Mouse (Mus musculus): Measurements from ENCODE around the gene Specc1. TPM values are rescaled to one million over a fixed set of nuclear protein-coding genes. Genes with fewer than 3 reads are reported as not detected.

The Specc1 gene
- total and polyA plus RNA-seq, 3 experiments = 7.3 to 18.6 (median 15.5) TPM

DNA sequence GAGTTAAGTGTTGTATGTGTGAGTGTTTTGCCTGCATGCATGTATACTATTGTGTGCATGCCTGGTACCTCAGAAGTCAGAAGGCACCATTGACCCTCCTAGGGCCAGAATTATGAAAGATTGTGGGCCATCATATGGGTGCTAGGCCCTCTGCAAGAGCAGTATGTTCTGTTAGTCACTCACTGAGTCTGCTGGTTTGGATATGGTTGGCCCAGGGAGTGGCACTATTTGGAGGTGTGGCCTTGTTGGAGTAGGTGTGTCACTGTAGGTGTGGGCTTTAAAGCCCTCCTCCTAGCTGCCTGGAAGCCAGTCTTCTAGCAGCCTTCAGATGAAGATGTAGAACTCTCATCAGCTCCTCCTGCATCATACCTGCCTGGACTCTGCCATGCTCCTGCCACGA is 19.2 kb downstream of the Specc1 start:
- DNase-seq (ENCODE audit: extremely low read depth) = no peak
- H3K4me2 ChIP-seq (ENCODE audit: insufficient read depth, low read depth, poor library complexity, severe bottlenecking) = no peak overlapping the region

DNA sequence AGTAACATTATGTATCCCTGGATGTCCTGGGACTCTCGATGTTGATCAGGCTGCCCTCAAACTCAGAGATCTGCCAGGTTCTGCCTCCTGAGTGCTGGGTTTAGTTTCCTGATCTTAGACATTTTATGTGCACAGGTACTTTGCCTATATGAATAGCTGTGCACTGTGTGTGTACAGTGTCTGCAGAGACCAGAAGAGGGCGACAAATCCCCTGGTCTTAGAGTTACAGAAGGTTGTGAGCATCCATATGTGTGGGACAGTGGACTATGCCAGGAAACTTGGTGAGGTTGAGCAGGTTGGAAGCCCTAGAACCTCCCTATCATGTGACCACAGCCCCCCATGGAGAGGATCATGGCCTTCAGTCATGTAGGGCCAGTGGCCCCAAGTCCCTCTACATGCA is 24.7 kb downstream of the Specc1 start:
- dilution Hi-C loops (cut with MboI; ENCODE audit: extremely low pct_ligation_motif_present, extremely low pct_unique_long_range_greater_than_20kb, low sequenced_read_pairs) = no loop called here

More for the DNA sequence above, 19.2 kb downstream of the Specc1 start:
- TF ChIP-seq SIN3A (IDR thresholded peaks at IDR 0.05; ENCODE audit: low read length) (no peak), ZKSCAN1 (IDR thresholded peaks at IDR 0.05; ENCODE audit: borderline replicate concordance, low read depth, low read length) (no peak), UBTF (IDR thresholded peaks at IDR 0.05; ENCODE audit: low read depth, low read length) (no peak), USF2 (conservative IDR thresholded peaks at IDR 0.05; ENCODE audit: low read depth, low read length) (no peak), E2F4 (IDR thresholded peaks at IDR 0.05; ENCODE audit: insufficient replicate concordance, low read depth, low read length) (no peak), MAX (IDR thresholded peaks at IDR 0.05; ENCODE audit: low read length) (no peak), GABPA (IDR thresholded peaks at IDR 0.05; ENCODE audit: insufficient replicate concordance, low read depth, low read length) (no peak), MEF2A (IDR thresholded peaks at IDR 0.05; ENCODE audit: borderline replicate concordance, low read depth, low read length) (no peak), HCFC1 (IDR thresholded peaks at IDR 0.05; ENCODE audit: low read depth, low read length) (no peak), ETS1 (conservative IDR thresholded peaks at IDR 0.05; ENCODE audit: low read depth, low read length) (no peak), ZNF384 (IDR thresholded peaks at IDR 0.05; ENCODE audit: low read depth, low read length) (no peak), ELF1 (IDR thresholded peaks at IDR 0.05; ENCODE audit: low read depth, low read length) (no peak)
- H3K79me2 ChIP-seq (replicated peaks; ENCODE audit: control insufficient read depth, extremely low read depth, insufficient read depth, poor library complexity, severe bottlenecking) = no peaks in the 10 kb centered on the region
- H3K9me3 ChIP-seq (replicated peaks; ENCODE audit: low read length) = peaks cover 2% of the 10 kb centered on the region
- no peaks in the 10 kb centered on the region for H3K36me3 ChIP-seq (replicated peaks in 1 of 2; ENCODE audit: control insufficient read depth in 1 of 2, insufficient read depth in 1 of 2, low read length in 1 of 2)
- no peak overlapping the region for H3K9ac ChIP-seq (ENCODE audit: insufficient read depth, low read depth)
- H3K4me1 ChIP-seq (ENCODE audit: control insufficient read depth in 1 of 2, insufficient read depth in 2 of 2) = peaks cover 7 to 12% of the 10 kb centered on the region in 2 experiments
- H3K27ac ChIP-seq (ENCODE audit: insufficient read depth, low read depth) = no peak overlapping the region
- H3K4me3 ChIP-seq (replicated peaks in 1 of 3; ENCODE audit: low read depth in 2 of 3, low read length in 2 of 3, poor library complexity in 1 of 3) = no peak overlapping the region
- dilution Hi-C loops (cut with MboI; ENCODE audit: extremely low pct_ligation_motif_present, extremely low pct_unique_long_range_greater_than_20kb, low sequenced_read_pairs) = no loop called here
- in situ Hi-C loops (cut with MboI; ENCODE audit: low pct_ligation_motif_present, low pct_unique_long_range_greater_than_20kb, low sequenced_read_pairs) = no loop called here
- H3K27me3 ChIP-seq (replicated peaks) = peaks cover 2% of the 10 kb centered on the region

More for the DNA sequence above, 24.7 kb downstream of the Specc1 start:
- TF ChIP-seq CTCF (conservative IDR thresholded peaks at IDR 0.05 in 1 of 2, IDR thresholded peaks at IDR 0.05 in 1 of 2; ENCODE audit: low read depth in 2 of 2, low read length in 2 of 2) (peak; percentile 28 to 66; a peak in 3 of 4 replicates), RAD21 (IDR thresholded peaks at IDR 0.05; ENCODE audit: low read depth, low read length) (peak; percentile 54), JUND (conservative IDR thresholded peaks at IDR 0.05; ENCODE audit: low read depth, low read length) (no peak), SMC3 (IDR thresholded peaks at IDR 0.05; ENCODE audit: low read depth, low read length) (peak; percentile 60)
- in situ Hi-C loops (cut with MboI; ENCODE audit: low pct_ligation_motif_present, low pct_unique_long_range_greater_than_20kb, low sequenced_read_pairs) = no loop called here
- Histone ChIP-seq H3K27me3 (replicated peaks) (no peaks in the 10 kb centered on the region), H3K4me1 (ENCODE audit: control insufficient read depth in 1 of 2, insufficient read depth in 2 of 2) (peaks cover 7 to 11% of the 10 kb centered on the region in 2 experiments), H3K4me2 (ENCODE audit: insufficient read depth, low read depth, poor library complexity, severe bottlenecking) (no peak overlapping the region), H3K36me3 (replicated peaks in 1 of 2; ENCODE audit: control insufficient read depth in 1 of 2, insufficient read depth in 1 of 2, low read length in 1 of 2) (no peaks in the 10 kb centered on the region), H3K79me2 (replicated peaks; ENCODE audit: control insufficient read depth, extremely low read depth, insufficient read depth, poor library complexity, severe bottlenecking) (no peaks in the 10 kb centered on the region), H3K4me3 (replicated peaks in 1 of 3; ENCODE audit: low read depth in 2 of 3, low read length in 2 of 3, poor library complexity in 1 of 3) (no peak overlapping the region), H3K27ac (ENCODE audit: insufficient read depth, low read depth) (no peak overlapping the region), H3K9me3 (replicated peaks; ENCODE audit: low read length) (peaks cover 7% of the 10 kb centered on the region), H3K9ac (ENCODE audit: insufficient read depth, low read depth) (no peak overlapping the region)
- DNase-seq (ENCODE audit: extremely low read depth) = peak; percentile 49

Data from CH12.LX (cell line).